Mouse (Mus musculus) liver, adult (tissue): ENCODE measurements around the gene Emp1.

Source experiments
- GATA4 ChIP-seq: IDR thresholded peaks from 2 replicates; pipeline ENCODE4 v1.6.1; 2014; ENCODE audit warnings: mild to moderate bottlenecking, low read length; ENCODE audit not compliant: insufficient replicate concordance

Gene Emp1

GRCm38 (mm10) chr6:135351638-135352302, 10.6 kb upstream of the Emp1 start:
- TF ChIP-seq GATA4: no peak

GRCm38 (mm10) chr6:135352537-135352936, 9.8 kb upstream of the Emp1 start:
- TF ChIP-seq GATA4: no peak

GRCm38 (mm10) chr6:135354953-135355352, 7.4 kb upstream of the Emp1 start:
- TF ChIP-seq GATA4: no peak

- TF ChIP-seq GATA4: no peak
These were observed 2.0 kb upstream of the Emp1 start for GRCm38 (mm10) chr6:135360331-135360730.

GRCm38 (mm10) chr6:135362098-135362458, 267 bp upstream of the Emp1 start:
- no peak for TF ChIP-seq GATA4

- no peak for TF ChIP-seq GATA4
These were observed 1.1 kb downstream of the Emp1 start for GRCm38 (mm10) chr6:135363344-135364040.

- TF ChIP-seq GATA4: no peak
These were observed 1.8 kb downstream of the Emp1 start for GRCm38 (mm10) chr6:135364041-135364745.

- TF ChIP-seq GATA4: no peak; the same call in 1 of the 2 replicates
These were observed 2.6 kb downstream of the Emp1 start for GRCm38 (mm10) chr6:135364891-135365301.

- TF ChIP-seq GATA4: no peak
These were observed 3.3 kb downstream of the Emp1 start for GRCm38 (mm10) chr6:135365614-135366013.

- TF ChIP-seq GATA4: no peak
These were observed 5.9 kb downstream of the Emp1 start for GRCm38 (mm10) chr6:135368230-135368629.

GRCm38 (mm10) chr6:135369551-135369968, 7.2 kb downstream of the Emp1 start:
- TF ChIP-seq GATA4: no peak

GRCm38 (mm10) chr6:135370954-135371353, 8.6 kb downstream of the Emp1 start:
- no peak for TF ChIP-seq GATA4

- no peak for TF ChIP-seq GATA4
These were observed 11.0 kb downstream of the Emp1 start for GRCm38 (mm10) chr6:135373357-135373756.

GRCm38 (mm10) chr6:135375818-135376217, 13.5 kb downstream of the Emp1 start:
- TF ChIP-seq GATA4: no peak

- TF ChIP-seq GATA4: no peak
These were observed 13.9 kb downstream of the Emp1 start for GRCm38 (mm10) chr6:135376248-135376647.
